Mouse (Mus musculus): Measurements from ENCODE around the gene Cyb561d2.

GRCm38 (mm10) chr9:107514303-107514955 is 27.6 kb downstream of the Cyb561d2 start:
- no peak for TF ChIP-seq POLR2A (IDR thresholded peaks at IDR 0.05; ENCODE audit: insufficient read length, low read depth)
- TF ChIP-seq MAX (IDR thresholded peaks at IDR 0.05; ENCODE audit: low read depth) = no peak
- TF ChIP-seq MYOG (IDR thresholded peaks at IDR 0.05; ENCODE audit: control insufficient read depth in 1 of 3, insufficient read depth in 1 of 3, insufficient read length in 2 of 3, low read depth in 2 of 3) = no peak
- no peak for TF ChIP-seq POLR2AphosphoS2 (IDR thresholded peaks at IDR 0.05; ENCODE audit: insufficient read length, low read depth)
- TF ChIP-seq CEBPB (IDR thresholded peaks at IDR 0.05; ENCODE audit: insufficient read depth, poor library complexity, severe bottlenecking) = no peak
- TF ChIP-seq MYOD1 (IDR thresholded peaks at IDR 0.05; ENCODE audit: control insufficient read depth in 1 of 3, insufficient read length in 2 of 3, low read depth in 2 of 3) = no peak
- TF ChIP-seq TCF12 (IDR thresholded peaks at IDR 0.05; ENCODE audit: insufficient read depth, poor library complexity, severe bottlenecking) = no peak
- TF ChIP-seq E2F4 (IDR thresholded peaks at IDR 0.05; ENCODE audit: insufficient read depth) = no peak
- no peak for TF ChIP-seq USF1 (IDR thresholded peaks at IDR 0.05; ENCODE audit: low read depth)
- no peak for TF ChIP-seq REST (IDR thresholded peaks at IDR 0.05; ENCODE audit: insufficient read depth, insufficient read length)
